Mouse (Mus musculus) left cerebral cortex, postnatal 10 days (tissue): ENCODE measurements around the gene Il34. TPM values are rescaled to one million over a fixed set of nuclear protein-coding genes. Genes with fewer than 3 reads are reported as not detected.

Experiments
- DNase-seq, 2 experiments: peaks; one replicate each; pipeline ENCODE4 v3.0.0; 2021 to 2022; ENCODE audit warnings: low spot score in 2 of 2, mixed read lengths in 1 of 2; ENCODE audit errors: extremely low spot score in 1 of 2
- intact Hi-C: fragments of 180-260 bp; cut with DNase I; formaldehyde crosslinking; loops from one replicate; pipeline ENCODE4 v1.15.1; 2025
- total RNA-seq, 2 experiments: library from RNA; stranded (reverse); gene quantifications; 2 replicates each; pipeline ENCODE4 v1.2.3; 2021

Gene Il34
- total RNA-seq, 2 experiments from 2014 or later = 74.9 to 82.0 TPM

DNA sequence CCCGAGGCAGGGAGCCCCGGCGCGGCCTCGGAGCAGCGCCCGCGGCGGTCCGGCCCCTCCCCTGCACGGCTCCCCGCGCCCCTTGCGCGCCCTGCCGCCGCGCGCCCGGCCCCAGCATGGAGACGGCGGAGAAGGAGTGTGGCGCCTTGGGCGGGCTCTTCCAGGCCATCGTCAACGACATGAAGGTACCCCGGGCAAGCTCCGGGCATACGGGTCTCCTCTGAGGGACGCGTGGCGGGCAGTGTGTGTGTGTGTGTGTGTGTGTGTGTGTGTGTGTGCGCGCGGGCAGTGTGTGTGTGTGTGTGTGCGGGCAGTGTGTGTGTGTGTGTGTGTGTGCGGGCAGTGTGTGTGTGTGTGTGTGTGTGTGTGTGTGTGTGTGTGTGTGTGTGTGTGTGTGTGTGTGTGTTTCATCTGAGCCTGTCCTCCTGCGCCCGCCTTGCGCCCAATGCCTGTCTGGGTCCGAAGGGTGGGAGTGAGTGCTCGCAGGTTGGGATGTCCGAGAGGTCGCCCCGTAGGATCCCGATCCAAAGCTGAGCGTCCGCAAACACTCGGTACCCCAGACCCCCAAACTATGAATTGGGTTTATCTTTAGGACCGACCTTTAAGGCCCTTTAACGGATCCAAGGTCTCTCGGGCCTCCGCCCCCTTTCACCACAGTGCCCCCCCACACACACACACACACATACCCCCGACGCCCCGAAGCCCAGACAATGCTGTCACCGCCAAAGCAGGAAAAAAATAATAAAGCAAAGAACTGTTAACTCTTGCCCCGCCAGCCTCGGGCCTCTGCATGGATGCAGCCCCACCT lies 83.9 kb downstream of the Il34 start:
- DNase-seq = no peak
- intact Hi-C loops = loop anchor here (2.0 kb wide), 2 partner anchors 67 to 75 kb away; no protein-coding TSS in a partner anchor

DNA sequence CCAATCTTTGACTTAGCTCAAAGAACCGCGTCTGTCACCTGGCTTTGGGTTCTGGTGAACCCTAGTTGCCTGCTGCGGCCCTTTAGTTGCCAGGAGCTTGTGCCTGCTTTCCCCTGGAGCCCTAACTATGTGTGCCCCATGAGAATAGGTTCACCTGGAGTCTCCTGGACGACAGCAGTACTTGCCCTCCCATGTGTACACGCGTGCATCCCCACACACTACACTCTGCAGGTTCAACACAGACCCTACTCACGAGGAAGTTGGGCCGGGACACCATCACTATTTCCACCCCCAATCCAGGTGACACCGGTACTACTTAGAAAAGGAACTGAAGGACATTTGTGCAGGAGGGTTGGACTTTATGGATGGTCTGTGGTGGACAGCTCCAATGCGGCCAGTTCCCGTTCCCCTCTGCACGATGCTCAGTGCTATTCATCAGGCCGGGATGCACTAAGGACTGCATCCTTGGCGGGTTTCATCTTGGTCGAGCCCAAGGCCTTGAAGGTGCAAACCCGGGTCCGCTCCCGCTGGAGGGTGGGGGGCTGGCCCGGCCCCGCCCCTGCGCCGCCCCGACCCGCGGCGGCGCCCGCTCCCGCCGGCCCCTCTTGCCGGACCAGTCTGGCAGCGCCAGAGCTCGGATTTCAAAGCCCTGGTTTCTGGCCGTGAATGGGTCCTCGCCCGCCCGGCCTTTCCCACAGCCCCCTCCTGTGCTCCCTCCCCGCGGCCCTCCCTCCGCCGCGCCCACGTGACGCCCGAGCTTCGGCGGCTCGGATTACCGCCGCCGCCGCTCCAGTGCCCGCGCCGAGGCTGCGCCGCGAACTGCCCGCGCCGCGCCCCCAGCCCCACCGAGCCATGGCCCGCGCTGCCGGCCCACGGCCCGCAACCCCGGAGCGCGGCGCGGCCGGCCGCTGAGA lies 84.8 kb downstream of the Il34 start, which contains the start of gene Mtss1l:
TSS of gene Mtss1l (plus strand) at position 792 of the 914 bp plus-strand sequence.
- intact Hi-C loops = no loop called here
- DNase-seq = peak; percentile 76 to 93

DNA sequence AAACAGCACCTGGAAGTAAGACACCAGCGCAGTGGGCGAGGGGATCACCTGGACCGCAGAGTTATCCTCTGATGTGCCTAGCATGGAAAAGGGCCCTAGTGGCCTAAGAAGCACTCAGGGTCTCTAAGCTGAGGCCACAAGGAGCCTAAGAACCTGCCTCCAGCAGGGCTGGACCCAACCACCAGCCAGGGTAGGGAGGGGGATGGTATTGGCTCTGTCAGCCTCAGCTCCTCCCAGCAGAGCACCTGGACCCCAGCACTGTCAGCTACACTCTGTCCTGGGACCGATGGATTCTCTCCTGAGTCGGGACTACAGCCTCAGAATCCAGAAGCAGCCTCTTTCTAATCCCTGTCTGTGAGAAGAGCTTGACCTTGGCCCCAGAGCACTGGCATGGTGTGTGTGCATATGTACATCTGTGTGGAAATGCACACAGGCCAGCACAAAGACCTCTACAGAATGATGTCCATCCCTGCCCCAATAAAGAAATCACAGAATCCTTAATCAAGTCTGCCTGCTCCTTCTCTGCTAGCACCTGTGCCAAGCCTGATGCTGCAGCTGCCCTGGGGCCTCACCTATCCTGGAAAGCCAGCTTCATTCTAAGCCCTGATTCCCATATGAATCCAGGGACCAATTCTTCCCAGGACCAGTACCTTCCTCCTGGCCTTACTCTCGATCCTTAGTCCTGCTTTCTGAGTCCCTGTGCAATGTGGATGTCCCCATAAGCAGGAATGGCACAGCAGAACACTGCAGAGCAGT lies 85.6 kb downstream of the Il34 start:
- intact Hi-C loops = no loop called here
- DNase-seq = no peak

GRCm38 (mm10) chr8:110718969-110719670 lies 86.6 kb downstream of the Il34 start:
- intact Hi-C loops = no loop called here
- DNase-seq = peak; percentile 62 to 88

DNA sequence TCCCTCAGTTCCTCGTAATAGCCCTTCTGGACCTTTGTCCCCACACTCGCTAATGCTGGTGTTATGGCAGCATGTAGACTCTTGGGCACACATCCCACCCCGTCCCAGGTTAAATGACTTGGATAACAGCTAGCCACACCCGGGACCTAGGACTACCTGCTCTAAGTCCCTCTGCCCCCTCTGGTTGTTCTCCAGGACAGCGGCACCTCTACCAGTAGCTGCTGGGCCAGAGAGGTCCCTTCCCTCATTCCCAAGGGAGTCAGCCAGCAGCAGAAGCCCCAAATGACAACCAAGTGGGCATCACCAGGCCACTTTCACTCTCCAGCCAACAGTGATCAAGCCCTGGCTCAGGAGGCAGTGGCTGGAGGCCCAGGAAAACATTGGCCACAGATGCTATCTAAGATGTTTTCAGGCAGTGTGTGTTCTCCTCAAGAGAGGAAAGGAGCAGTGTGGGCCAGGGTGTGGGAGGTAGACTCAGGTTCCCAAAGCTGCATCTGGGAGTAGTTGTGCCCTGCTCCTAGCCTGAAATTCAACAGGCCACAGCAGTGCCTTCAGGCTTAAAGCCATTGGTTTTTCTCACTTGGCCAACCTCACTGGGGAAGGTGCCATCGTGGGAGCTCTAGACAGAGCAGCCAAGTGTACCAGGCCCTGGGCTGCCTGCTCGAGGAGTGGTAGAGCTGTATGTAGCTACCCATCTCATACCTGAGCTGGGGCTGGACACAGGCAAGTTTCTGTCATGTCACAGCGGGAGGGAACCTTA lies 87.3 kb downstream of the Il34 start:
- no peak for DNase-seq
- intact Hi-C loops = no loop called here

DNA sequence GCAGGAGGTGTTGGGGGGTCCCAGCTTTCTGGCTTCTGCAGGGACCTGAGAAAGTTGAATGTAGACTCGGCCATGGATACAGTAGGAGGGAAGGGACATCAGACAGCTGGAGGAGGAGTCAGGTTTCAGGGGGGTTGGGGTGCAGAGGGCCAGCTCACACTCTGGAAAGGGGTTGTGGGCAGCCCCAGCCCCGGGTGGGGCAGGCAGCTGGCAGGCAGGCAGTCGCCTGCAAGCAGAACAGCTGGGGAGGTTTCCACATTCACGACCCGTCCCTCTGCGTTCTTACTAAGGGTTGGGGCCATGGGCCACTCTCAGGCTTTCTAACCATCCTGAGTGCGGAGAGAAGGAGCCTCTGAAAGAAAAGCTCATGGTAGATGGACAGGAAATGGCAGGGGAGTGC lies 88.6 kb downstream of the Il34 start:
- no peak for DNase-seq
- intact Hi-C loops = no loop called here

DNA sequence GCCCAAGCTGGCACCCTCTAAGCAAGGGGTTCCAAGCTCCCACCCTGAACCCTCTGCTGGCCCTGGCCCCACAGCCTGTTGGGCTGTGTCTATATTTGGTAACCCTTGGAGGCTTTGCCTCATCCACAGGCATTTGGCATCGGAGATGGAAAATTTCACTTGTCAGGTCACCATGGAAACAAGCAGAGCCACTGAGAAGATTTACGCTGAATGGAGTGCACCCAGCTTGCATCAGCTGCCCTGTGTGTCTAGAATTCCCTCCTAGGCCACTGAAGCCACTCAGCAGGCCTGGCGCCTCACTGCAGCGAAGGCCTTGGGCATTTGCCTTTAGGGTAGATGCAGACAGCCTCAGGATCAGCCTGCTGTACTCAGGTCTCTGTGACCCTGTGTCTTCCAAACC lies 89.6 kb downstream of the Il34 start:
- DNase-seq = peak; percentile 66 to 86
- intact Hi-C loops = no loop called here

DNA sequence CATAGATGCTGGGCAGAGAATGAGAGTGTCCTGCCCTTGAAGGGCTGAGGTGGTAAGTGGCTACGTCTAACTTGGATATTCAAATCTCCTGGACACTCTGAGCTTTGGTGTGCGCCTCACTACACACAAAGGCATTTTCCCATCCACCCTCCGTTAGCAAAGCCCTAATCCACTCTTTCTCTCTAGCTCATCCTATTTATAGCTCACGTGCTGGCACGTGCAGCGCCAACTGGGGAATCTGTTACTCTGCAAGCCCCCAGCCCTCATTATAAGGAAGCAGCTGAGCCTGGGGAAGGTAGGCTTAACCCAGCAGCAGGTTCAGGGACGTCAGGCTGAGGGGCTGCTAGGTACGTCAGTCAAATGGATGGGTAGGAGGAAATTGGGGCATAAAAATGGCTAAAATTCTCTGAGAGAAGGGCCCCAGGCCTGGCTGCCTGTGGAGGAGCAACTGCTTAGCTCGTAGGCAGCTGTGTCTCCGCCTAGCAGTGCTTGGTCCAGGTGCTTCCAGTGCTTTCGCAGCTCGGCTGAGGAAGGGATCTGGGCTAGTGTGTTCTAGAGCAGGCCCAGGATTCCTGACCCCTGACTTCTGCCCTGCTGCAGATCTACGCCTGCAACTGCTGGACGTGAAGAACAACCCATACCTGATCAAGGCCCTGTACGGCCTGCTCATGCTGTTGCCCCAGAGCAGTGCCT lies 90.8 kb downstream of the Il34 start:
- intact Hi-C loops = no loop called here
- DNase-seq = no peak

DNA sequence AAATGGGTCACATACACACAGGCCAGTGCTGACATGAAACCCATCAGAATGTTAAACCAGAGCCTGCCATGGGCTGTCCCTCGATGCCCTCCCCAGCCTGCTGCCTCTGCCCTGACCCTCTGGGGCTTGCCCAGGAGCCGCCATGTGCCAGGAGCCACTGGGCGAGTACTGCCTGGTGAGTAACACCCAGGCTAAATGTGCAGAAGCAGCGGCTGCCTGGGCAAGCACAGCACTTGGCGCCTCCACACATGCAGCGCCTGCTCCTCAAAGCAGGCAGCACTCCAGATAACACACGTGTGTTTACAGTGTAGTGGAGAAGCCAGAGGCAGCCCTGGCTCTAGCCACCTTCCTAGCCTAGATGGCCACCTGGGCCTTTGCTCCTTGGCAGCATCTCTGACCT lies 92.7 kb downstream of the Il34 start:
- intact Hi-C loops = no loop called here
- no peak for DNase-seq

DNA sequence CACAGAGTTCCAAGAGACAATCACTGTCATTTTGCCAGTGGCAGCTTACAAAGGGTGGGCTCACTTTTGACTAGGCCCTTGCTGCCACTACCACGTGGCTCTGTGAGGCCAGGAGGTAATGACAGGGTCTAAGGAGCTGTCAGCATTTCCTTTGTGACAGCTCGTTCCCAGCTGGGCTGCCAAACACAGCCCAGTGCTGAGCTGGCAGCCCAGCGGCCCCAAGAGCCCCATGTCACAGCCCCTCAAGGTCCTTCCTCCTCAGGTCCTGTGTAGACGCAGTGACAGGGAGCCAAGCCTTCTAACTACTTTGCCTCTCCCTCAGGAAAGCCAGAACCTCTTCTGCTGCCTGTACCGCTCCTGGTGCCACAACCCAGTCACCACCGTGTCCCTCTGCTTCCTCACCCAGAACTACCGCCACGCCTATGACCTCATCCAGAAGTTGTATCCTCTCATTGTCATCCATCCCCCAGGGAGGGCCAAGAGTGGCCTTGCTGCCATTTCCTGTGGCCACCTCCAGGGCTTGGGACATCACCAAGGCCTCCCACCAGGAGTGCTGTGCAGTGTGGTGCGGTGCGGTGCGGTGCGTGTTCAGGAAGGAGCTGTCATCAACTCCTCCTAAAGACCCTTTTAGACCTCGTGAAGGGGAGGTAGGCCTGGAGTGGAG lies 94.3 kb downstream of the Il34 start:
- intact Hi-C loops = no loop called here
- no peak for DNase-seq

DNA sequence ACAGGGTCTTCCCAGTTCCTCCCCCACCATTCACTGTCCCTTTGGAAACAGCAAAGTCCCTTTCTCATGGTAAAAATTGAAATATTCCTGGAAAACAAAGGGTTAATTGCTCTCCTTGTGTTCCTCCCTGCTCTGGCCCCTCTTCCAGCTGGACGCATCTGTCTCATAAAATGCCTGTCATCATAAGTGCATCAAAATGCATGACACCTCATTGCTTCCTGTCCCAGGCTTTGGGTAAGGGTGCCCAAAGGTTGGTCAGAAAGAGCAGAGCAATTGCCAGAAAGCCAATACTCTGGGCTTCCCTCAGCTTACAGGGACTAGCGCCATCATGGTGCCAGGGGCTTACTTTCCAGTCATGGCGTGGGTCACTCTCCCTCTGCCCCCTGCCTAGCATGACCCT lies 95.1 kb downstream of the Il34 start:
- intact Hi-C loops = no loop called here
- no peak for DNase-seq

DNA sequence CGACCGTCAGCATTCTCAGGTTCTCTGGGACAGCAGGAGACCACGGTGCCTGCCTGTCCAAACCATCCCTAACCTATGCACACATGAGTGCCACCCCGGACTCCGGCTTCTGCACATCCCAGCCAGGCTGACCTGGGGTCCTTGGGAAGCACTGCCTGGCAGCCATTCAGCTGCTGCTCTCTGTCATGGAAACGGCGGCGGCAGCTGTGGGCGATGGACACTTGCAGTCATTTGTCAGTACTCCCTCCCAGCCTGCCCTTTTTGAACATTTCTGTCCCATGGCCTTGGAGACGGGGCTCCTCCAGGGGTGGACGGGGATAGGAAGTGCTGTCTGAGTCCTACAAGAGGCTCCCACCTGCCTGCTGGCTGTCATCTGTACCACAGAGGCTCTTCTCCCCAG lies 97.3 kb downstream of the Il34 start:
- DNase-seq = no peak
- intact Hi-C loops = no loop called here

- DNase-seq = no peak
- intact Hi-C loops = no loop called here
These were observed 99.3 kb downstream of the Il34 start for GRCm38 (mm10) chr8:110706288-110706870.

DNA sequence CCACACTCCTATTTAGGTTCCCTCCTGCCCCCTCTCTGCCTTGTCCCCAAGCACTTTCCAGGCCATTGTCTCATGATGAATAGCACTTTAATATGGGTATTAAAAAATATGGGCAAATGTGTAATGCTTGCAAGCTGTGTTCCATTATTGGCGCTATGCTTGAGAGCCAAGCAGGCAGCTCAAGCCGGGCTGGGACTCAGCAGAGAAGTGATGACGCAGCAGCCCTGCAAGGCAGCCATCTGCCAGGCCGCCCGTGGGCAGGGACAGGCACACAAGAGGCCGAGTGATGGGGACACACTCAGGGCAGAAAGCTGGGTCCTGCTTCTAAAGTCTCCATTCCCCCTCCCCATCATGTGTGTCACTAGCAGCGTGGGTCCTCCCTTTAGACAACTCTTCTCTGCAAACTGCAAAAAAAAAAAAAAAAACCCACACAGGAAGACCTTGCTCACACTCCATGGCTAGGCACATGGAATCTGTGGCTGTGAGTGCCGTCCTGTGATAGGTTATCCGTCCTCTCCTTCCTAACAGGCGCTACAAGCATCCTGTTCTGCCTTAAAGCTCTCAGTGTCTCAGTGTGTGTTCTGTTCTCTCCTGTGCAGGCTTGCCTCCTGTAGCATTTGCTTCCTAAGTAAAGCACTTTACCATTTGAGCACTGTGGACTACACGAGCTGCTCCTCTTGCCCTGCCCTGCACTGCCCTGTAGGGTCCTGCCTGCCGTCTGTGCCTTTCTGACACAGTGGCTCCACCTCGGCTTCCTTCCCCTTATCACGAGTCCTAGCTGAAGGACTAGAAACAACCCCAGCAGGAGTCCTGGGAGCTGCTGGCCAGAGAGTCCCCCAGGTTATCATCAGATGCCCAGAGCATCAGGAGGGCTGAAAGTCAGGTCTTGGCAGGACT lies 100.1 kb downstream of the Il34 start:
- no peak for DNase-seq
- intact Hi-C loops = no loop called here

GRCm38 (mm10) chr8:110704103-110704502 lies 101.6 kb downstream of the Il34 start:
- DNase-seq = no peak
- intact Hi-C loops = no loop called here
